Mouse (Mus musculus): ENCODE measurements around the gene Myh2. TPM values are rescaled to one million over a fixed set of nuclear protein-coding genes. Genes with fewer than 3 reads are reported as not detected.

The Myh2 gene
- polyA plus RNA-seq, 1 experiment, result 0.20 TPM

DNA sequence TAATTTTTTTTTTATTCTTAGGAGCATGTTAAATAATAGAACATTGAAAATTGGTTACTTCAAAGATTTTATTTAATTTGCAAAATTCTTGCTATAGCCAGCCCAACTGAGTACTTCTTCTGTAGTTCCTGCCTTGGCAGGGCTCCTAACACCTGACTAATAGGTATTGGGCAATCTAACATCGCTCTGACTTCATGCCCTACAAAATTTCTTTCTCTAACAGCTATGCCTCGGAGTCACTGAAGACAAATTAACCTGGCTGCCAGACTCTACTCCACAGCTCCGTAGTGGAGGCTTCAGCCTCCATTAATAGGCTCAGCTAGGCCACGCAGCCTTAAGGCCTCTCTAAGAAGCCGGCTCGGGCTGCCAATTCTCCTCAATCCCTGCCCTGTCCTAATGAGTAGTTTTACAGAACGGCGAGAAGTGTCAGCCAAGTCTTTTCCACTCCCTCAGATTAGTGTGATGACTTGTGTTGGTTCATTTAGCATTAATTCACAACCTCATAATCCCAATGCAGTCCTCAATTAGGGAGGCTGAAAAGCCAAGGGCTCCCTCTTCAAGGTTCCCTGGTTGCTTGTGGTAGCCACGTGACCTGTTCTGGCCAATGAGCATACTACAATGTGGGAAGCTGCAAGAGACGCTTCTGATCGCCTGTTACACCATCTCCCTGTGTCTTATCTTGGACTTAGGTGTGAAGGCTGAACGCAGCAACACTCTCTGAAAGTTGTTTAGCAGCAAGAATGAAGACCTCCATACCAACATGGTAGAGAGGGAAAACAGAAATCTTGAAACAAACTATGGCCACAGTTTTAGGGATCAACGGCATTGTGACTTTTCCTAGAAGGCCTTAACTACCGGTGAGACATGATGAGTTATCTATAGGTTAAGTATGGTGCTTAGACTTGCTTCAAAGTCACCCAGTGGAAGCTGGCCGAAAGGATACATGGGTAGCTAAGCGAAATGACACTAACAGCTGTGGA lies 18.9 kb upstream of the Myh2 start:
- DNase-seq (ENCODE audit: low read depth), result peak; percentile 52

DNA sequence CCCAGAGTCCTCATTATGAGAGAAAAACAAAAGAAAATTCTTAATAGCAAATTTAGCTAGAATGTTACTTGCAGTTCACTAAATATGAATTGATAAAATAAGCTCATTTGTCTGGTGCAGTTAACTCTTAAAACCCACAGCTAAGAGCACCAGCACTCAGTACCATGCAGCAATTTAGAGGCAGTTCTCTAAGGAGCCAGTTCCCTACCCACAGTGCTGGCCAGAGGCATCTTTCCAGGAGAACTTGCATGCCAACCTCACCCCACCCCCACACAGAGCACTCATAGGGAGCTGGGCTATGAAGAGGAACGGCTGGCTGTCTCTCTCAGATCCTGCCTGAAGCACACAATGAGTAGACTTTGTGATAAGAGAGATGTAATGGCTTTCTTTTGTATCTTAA lies 17.7 kb upstream of the Myh2 start:
- DNase-seq (ENCODE audit: low read depth), result no peak

DNA sequence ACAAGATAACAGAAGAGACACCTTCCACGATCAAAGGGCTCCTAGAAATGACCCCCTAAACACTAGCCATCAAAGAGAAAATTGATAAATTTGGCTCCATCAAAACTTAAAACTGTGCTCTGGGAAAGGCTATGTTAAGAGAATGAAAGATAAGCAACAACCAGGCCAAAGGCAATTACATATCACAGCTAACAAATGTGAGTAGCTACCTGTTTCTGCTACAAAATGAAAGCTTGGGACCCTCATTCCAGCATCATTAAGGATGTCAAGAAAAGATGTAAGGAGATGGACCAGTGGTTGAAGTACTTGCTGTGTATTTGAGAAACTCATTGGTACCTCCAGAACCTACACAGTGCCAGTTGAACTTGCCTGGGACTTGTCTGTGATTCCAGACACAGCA lies 17.0 kb upstream of the Myh2 start:
- DNase-seq (ENCODE audit: low read depth), result no peak

DNA sequence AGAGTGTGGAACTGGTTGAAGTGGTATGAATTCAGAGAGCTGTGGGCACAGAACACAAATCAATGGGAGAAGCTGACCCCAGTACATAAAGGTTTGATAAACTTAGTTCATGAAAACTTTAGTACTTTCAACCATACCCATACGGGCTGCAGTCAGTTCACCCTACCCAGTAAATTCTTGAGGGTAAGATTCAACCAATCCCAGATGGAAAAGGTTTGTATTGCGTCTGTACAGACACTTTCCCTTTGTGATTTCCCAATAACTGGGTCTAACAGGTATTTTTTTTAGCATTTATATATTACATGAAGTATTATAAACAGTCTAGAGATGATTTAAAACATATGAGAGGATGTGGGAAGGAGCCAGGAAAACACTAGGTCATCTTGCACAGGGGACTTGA lies 15.2 kb upstream of the Myh2 start:
- no peak for DNase-seq (ENCODE audit: low read depth)

DNA sequence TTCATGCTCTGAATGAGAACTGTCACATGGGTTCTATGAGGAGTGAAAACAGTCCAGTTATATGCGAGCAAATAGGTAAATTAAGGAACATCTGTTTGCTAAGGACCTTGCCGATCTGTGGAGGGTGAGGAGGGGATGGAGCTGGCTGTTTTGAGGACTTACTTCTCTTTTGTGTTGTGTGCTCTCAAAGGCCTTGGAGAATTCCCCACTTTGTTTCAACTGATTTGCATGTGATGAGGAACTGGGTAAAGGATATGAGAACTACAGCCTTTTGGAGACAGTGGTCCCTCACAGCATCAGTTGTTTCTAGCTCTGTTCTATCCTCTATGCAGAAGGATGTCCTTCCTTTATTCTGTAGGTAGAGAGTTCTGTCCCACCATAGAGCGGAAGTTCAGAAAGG lies 10.7 kb upstream of the Myh2 start:
- DNase-seq (ENCODE audit: low read depth), result no peak

DNA sequence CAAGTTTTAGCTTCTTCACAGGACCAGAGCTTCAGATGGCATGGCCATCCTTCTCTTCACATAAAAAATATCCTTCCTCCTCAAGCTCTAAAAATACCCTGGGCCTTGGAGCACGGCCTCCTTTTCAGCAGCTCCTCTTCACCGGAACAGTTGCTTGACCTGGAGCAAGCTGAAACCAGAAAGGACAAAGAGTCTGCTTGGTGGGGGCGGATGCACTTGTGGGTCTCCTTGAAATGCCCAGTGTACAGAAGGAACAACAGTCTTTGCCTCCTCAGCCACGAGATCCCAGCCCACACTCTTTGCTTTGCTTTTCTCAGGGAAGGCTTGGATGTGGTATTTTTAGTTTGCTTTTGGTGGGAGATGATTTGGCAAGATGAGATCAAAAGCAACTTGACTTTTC lies 7.1 kb upstream of the Myh2 start:
- DNase-seq (ENCODE audit: low read depth), result no peak

DNA sequence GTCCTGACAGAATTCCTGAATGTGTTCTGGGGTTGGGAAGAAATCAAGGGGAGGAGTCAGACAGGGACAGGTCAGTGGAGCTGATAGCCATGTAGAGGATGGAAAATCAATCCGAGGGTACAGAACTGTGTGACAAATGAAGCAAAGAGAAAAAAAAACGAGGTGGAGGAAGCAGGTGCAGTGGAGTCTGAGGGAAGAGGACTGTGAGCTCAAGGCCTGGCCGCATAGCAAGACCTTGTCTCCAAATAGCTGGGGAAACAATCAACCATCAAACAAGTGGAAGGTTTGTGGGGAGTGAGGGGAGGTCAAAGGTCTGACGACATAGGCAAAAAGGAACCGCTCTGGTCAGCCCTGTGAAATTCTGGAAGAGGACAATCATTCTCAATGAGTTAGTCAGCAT lies 6.0 kb upstream of the Myh2 start:
- DNase-seq (ENCODE audit: low read depth), result no peak

DNA sequence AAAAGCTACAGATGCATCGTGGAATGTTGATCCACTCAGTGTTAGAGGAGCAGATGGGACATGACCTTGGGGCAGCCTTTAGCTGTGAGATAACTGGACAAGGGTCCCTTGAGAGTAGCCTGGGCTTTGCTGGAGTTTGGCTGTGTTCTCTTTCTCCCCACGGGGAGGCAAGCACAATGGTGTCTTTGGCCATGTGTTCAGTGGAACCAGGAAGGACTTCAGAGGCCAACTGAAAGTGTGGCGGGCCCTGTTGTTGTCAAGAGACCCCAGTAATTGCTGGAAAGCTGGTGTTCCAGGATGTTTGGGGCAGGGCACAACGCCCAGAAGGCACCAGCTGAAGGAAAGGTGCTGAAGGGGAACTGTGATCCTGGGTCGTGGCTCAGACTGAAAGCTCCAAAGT lies 1.5 kb upstream of the Myh2 start:
- no peak for DNase-seq (ENCODE audit: low read depth)

DNA sequence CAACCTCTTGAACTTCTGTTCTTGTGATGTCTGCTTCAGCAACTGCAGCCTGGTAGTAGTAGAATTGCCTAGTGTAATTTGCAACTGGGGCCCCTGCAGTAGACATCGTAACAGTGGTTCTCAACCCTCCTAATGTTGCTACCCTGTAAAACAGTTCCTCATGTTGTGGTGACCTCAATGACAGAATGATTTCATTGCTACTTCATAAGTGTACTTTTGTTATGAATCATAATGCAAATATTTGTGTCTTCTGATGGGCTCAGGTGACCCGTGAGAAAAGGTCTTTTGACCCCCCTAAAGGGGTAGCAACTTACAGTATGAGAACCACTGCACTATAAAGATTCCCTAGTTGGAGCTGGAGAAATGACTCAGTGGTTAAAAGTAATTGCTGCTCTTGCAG lies 1.6 kb downstream of the Myh2 start:
- DNase-seq (ENCODE audit: low read depth), result no peak

DNA sequence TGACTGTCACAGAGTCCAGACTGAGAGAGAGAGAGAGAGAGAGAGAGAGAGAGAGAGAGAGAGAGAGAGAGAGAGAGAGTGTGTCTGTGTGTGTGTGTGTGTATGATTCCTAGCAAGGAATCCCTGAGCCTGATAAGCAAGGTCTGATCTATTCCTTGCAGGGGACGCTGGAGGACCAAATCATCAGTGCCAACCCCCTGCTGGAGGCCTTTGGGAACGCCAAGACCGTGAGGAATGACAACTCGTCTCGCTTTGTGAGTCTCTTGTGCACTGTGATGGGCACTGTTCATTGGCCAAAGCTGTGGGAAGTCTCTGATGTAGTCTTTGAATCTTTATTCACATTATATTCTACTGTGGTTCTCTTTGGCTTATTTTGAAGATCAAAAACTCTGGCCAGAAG lies 5.5 kb downstream of the Myh2 start:
- no peak for DNase-seq (ENCODE audit: low read depth)

DNA sequence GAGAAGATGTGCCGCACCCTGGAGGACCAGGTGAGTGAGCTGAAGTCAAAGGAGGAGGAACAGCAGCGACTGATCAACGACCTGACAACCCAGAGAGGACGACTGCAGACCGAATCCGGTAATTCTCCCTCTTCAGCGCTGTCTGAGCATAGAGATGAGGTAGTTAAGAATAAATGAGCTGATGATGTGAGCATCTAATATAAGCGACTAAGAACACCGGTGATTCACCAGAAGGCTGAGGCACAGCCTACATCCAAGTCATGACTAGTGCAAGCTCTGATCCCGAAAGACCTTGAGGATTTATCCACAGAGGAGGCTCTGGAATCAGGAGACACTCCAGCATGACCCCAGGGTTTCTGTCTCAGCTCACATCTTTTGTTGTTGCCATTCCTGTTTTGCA lies 19.5 kb downstream of the Myh2 start:
- no peak for DNase-seq (ENCODE audit: low read depth)

DNA sequence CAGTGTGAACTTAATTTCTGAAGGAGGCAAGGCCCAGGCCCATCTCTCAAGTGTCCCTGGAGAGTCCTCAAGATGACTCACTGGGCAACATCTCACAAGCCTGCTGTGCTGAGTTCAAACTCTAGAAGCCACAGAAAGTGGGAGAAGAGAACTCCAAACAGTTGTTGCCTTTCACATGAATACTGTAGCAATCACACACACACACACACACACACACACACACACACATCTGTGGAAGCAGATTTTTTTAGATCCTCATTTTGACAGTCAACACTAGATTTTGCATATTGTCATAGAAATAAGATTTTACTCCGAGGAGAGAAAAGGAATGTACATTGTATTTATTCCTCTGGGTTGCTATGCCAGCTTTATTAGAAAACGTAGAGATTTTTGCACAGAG lies 20.0 kb downstream of the Myh2 start:
- DNase-seq (ENCODE audit: low read depth), result no peak

DNA sequence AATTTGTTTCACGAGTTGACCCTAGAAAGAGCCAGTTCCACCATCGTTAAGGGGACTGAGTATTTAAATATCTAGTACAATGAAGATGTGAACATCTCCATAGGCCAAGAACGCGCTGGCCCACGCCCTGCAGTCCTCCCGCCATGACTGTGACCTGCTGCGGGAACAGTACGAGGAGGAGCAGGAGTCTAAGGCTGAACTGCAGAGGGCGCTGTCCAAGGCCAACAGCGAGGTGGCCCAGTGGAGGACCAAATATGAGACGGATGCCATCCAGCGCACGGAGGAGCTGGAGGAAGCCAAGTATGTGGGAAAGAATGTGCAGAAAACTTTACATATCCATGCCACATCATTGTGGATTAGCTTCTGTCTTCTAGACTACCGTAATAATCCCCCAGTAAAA lies 20.7 kb downstream of the Myh2 start:
- no peak for DNase-seq (ENCODE audit: low read depth)

DNA sequence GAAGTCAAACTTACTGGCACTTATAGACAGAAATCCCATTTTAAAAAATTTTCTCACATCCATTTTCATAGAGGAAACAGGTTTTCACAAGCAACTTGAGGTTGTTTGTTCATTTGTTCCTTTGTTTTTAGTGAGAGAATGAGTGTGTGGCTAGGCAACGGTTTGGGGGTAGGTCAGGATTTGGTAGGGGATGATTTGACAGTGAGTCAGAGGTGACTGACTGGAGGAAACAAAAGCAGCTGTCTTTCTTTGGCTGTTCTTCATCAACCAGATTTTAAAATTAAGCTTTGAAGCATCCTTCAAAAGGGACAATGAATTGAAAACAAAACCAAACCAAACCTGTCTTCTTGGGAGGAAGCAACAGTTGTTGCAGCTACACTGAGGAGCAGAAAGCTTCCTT lies 28.5 kb downstream of the Myh2 start:
- no peak for DNase-seq (ENCODE audit: low read depth)

DNA sequence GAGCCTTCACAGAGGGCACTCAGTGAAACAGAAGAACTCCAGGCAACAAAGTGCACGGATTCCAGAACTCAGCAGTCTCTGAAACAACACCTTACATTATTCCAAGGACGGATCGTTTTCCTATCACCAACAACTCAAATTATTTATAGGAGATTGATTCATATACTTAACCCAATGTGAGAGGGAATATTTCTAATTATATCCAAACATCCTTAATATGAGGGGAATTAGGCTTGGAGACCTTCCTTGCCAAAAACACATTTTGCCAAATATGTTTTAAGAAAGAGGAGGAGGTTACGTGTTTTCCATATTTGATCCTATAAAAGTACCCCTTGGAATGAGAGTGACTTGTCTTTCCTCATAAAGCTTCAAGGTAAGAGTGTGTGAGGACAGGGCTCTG lies 28.9 kb downstream of the Myh2 start, which contains the start of gene Myh1:
Gene Myh1 (plus strand): TSS at position 301 of the 400 bp plus-strand sequence.
- DNase-seq (ENCODE audit: low read depth), result no peak

DNA sequence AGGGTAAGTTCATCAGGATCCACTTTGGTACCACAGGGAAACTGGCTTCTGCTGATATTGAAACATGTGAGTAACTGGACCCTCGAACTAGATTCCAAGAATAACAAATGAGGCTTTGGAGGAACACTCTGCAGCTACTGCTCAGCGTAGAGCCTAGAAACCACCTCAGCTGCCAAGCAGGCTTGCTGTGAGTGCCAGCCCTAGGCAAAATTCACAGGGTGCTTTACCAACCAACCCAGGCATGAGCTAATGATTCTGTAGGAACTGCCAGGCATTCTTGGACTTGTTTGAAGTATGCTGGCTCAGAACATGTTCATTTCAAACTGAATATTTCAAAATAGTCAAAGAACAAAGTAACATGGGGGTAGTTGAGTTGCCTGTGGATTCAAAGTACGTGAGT lies 33.9 kb downstream of the Myh2 start:
- no peak for DNase-seq (ENCODE audit: low read depth)

DNA sequence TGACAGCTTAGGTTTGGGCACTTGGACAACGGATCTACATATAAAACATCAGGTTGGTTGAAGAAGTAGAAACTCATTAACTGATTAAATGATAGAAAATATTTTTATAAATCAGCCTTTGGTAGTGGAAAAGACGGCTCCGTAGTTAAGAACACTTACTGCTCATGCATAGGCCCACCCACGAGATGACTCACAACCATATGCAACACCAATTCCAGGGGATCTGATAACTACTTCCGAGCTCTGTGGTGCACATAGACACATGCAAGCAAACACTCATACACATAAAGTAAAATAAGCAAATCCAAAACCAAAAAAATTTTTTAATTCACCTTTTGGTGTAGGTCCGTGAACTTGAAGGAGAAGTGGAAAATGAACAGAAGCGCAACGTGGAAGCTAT lies 51.0 kb downstream of the Myh2 start:
- DNase-seq (ENCODE audit: low read depth), result no peak

DNA sequence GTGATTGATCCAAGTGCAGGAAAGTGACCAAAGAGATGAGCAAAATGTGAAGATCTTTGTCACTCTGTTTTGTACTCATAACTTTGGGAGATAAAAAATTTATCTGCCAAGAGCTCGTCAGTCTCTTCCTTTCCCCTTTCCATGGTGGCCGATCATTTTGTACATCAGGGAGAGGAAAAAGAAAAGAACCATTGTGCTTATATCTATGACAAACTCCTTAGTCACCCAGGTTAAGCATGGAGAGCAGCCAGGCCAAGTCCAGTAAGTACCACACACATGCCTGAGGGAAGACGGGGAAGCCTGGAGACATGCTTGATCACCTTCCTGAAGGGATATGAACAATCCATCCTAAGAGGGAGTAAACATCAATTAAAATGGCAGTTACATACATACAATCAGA lies 53.6 kb downstream of the Myh2 start:
- no peak for DNase-seq (ENCODE audit: low read depth)

DNA sequence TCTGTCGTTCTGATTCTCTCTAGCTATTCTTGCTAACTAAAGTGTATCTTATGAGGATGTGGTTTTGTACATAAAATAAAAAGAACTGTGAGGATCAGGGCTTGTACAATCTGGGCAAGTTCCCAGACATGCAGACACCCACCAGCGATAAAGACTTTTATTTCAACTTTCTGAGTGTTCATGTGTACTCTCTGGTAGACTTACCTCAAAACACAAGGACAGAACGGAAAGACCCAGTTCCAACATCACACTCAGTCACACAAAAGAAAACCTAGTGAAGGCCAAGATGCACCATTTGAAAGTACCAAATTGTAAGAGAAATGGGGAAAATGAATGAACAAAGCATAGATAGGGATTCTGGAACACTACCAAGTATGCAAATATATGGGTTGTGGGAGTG lies 57.9 kb downstream of the Myh2 start:
- no peak for DNase-seq (ENCODE audit: low read depth)

DNA sequence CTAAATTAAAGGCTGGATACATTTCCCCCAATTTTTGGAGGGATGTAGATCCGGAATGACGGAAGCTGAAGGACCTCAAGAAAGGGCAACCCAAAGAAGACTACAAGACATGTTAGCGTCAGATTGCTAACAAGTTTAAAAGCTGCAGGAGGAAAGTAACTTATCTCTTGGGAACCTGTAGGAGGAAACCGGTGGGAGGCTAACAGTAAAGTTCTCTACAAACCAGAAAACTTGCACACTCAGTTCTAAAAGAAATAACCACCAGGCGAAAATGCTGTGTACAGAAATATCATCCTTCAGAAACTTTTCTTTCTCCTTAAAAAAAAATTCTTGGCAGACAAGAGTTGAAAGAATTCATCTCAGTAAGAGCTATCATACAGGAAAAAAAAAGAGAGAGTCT lies 58.3 kb downstream of the Myh2 start:
- DNase-seq (ENCODE audit: low read depth), result no peak

DNA sequence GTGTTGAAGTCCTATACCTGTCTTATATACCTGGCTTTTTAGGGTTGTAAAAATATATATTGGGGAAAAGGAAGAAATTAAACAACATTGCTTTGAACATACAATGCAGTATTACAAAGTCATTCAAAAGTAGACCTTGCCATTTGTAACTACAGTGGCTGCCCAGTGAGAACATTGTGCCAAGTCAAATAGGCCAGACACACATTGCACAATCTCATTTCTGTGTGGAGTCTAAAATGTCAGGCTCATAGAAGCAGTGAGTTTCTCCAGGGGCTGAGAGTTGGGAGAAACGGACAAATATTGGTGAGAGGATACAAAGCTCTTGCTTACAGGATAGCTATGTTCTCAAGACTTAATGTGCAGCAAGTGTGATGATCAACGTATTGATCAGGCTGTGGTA lies 59.1 kb downstream of the Myh2 start:
- DNase-seq (ENCODE audit: low read depth), result no peak

DNA sequence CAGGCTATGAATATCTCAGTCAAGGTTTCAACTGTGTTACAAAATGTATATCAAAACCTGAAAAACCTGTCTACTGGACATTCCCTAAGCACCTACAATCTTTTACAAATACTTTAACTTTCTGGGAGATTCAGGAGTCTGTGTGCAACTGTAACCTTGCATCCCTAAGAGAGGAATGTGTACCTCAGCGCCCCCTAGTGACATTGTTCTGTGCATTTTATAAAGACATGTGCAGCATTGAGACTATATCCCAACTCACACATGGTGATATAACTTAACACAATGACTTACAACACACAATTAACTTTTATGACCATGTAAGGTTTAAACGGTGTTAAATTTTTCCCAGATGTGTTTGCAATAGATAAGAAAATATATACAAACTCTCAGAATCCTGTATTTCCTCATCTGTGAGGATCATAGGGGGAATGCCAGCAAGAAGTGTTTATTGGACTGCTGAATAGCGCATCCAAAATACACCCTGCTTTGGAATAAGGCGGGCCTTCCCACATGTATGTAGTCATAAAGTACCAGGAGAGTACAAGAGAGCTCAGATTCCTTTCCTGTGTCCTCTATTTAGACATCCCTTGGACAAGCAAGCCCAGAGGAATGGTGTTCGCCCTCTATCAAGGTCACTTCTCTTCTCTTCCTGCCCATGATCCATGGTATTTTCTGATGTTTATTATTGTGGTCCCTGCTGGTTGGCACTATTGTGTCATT lies 65.0 kb downstream of the Myh2 start:
- no peak for DNase-seq (ENCODE audit: low read depth)

DNA sequence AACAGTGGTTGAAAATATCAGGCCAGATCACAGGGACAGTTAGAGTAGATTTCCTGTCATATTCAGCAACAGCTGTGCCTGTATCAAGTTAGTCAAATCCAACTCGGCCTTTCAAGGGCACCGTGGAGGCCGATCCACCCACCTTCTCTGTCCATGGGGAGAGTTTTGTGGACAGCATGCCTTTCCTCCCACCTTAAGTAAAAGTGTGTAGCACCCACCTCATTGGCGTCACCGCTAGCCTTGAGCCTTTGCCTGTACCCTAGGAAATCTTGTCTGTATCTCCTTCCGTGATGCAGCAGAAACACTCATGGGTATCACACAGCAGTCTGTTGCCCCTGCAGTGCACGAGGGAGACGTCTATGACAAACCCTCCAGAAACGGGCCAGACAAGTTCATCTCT lies 66.0 kb downstream of the Myh2 start:
- DNase-seq (ENCODE audit: low read depth), result no peak

Measured in gonadal fat pad, adult 2 months (tissue).